Mouse (Mus musculus): ENCODE measurements around the gene Lrrc38.

- TF ChIP-seq GATA1 (IDR thresholded peaks at IDR 0.05; ENCODE audit: borderline replicate concordance, low read length): no peak
- no peak for TF ChIP-seq CTCF (IDR thresholded peaks at IDR 0.05; ENCODE audit: low read depth, low read length)
Measured at GRCm38 (mm10) chr4:143350047-143351015, 774 bp downstream of the Lrrc38 start.

Data from G1E (cell line).